Mouse (Mus musculus) monocyte, adult 5-6 weeks (primary cell): ENCODE results near the gene Baz1a. TPM values are rescaled to one million over a fixed set of nuclear protein-coding genes. Genes with fewer than 3 reads are reported as not detected.
"Not testable (repeated sequence)": the region's sequence is repeated elsewhere in the genome, so short reads cannot be mapped to it uniquely, and the experiment has no call there.

Experiments used
- ATAC-seq: fragments of 153-309, 156-312 bp; replicated peaks from 2 replicates; pipeline ENCODE4 v1.8.0; 2017; ENCODE audit warnings: mild to moderate bottlenecking; ENCODE audit not compliant: low TSS enrichment, insufficient number of reproducible peaks, severe bottlenecking, poor library complexity, low FRiP score
- total RNA-seq: library from RNA; stranded (forward); fragments of 200-1000, 200-491, 200-594 nt; gene quantifications from 3 replicates; pipeline ENCODE4 v1.2.3, GENCODE M21; 2017

Gene Baz1a
- total RNA-seq, 1 experiment from 2014 or later: 114 TPM

DNA sequence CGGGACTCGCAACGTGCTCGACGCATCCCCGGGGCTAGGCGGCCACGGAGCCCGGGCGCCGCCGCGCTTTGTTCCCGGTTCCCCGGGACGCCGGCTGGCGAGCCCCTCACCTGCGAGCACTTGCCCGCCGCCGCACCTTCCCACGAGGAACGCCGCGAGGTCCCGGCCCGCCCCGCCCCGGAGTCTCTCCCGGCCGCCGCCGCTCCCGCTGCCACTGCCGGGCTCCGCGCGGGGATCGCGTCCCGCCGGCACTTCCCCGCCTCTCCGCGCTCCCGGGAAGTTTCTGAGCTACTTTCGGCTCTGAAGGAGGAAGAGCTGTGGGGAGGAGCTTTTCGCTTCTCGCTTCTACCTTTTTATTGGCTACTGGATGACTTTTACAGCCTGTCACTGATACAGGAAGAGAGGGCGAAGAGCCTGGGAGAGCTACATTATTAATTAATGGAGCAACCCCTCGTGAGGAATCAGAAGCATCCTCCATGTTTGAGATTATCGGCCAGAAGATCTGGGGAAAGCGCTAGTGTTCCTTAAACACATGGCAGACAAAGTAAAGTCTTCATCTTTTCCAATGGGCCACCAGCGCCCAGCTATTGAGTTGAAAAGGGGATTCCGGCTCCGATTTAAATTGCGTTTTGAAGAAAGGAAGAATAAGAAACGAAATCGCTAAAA, 28.0 kb downstream of the Baz1a start, which contains the start of gene Gm20403:
Gene Gm20403 (minus strand): TSS at position 478 of the 666 bp plus-strand sequence.
- peak; percentile 82 for ATAC-seq

- ATAC-seq: 0 out of 2 replicates have a peak, but pooled peaks have one; percentile 6
Measured at GRCm38 (mm10) chr12:54985257-54986051, 28.7 kb downstream of the Baz1a start.

DNA sequence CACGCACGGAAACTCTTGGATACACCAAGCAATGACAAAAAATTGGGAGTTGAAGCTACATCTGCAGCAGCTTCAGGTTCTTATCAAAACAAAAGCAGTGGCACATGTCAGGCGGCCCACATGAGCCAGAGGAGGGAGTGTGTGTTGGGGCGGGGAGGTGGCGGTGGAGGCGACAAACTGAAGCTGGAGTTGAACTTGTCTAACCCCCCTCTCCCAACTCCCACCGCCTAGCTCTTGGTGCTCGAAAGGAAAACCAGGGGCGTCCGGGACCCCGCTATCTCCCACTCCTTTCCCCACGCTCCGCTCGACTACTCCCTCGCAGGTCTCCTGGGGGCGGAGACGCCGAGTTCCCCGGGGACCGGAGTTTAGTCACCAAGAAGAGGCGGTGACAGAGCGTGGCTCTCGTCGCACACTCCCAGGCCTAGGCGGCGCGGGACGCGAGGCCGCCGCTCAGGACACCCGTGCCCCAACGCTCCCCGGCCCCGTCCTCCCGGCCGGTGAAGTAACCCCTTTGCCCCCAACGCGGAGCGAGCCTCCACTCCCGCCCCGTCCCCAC, 29.4 kb downstream of the Baz1a start:
- peak; percentile 52 for ATAC-seq

- ATAC-seq: no peak
Measured at GRCm38 (mm10) chr12:54982935-54983715, 31.0 kb downstream of the Baz1a start.

GRCm38 (mm10) chr12:54981962-54982361, 32.2 kb downstream of the Baz1a start:
- ATAC-seq: no peak

DNA sequence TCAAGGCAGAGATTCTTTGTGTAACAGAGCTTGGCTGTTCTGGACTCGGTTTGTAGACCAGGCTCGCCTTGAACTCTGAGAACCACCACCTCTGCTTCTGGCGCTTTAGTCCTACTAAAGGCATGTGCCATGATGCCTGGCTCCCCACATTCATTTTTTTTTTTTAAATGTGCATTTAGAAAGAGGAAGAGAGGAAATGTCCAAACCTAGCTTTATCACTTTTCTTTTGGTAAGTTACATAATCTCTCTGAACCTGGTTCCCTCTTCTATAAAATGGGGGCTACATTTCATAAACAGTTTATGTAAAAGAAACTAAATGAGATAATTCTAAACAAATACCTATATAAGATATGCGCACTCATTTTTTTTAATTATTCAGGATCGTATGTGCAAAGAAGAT, 33.2 kb downstream of the Baz1a start:
- ATAC-seq: no peak

GRCm38 (mm10) chr12:54980532-54980931, 33.6 kb downstream of the Baz1a start:
- ATAC-seq: no peak

GRCm38 (mm10) chr12:54969033-54969432, 45.1 kb downstream of the Baz1a start:
- ATAC-seq: no peak

GRCm38 (mm10) chr12:54965532-54966160, 48.5 kb downstream of the Baz1a start:
- ATAC-seq: no peak

DNA sequence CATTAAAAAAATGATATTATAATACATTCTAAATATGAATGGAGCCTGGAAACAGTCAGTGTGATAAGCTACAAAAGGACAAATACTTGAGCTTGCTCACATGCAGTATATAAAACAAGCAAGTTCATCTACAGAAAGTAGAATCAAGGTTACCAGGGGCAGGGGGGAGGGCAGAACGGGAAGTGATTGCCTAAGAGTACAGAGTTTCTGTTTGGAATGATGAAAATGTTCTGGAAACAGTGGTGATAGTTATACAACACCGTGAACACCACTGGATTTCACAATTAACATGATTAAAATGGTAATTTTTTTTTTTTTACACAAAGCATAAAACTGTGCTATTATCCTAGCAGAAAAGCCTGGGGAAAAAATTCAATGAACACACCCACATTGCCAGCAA, 54.6 kb downstream of the Baz1a start:
- ATAC-seq: 0 out of 2 replicates have a peak, but pooled peaks have one; percentile 50

- no peak for ATAC-seq
Measured at GRCm38 (mm10) chr12:54956974-54957373, 57.2 kb downstream of the Baz1a start.

DNA sequence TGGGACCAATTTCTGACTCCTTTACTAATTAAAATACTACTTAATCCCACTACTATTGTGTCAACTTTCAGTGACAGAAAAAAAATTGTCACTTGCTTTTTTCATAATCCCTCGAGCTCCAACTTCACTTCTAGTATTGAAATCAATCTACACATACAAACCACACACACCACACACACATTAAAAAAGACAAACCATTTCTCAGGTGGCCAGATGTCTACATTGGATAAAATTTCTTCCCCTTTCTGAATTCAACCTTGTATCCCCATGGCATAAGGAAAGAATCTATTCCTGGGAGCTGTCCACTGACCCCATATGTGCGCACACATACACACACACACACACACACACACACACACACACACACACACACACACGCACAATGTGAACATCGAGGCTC, 57.7 kb downstream of the Baz1a start:
- no peak for ATAC-seq

DNA sequence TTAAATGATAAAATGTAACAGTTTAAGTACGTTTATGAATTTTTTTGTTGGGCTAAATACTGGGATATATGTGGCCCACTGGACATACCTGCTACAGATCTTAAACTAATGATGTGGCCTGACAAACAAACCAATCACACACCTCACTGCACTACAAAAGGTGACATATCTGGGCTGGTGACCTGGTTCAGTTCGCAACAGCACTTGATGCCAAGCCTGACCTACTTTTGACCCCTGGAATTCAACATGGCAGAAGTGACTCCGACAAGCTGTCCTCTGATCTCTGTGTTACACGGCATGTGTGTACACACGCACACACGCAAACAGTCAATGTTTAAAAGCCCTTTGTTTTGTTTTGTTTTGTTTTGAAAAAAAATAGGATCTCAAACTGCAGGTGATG, 68.0 kb downstream of the Baz1a start:
- no peak for ATAC-seq

- ATAC-seq: not testable (repeated sequence)
Measured at GRCm38 (mm10) chr12:54942586-54943157, 71.5 kb downstream of the Baz1a start.

DNA sequence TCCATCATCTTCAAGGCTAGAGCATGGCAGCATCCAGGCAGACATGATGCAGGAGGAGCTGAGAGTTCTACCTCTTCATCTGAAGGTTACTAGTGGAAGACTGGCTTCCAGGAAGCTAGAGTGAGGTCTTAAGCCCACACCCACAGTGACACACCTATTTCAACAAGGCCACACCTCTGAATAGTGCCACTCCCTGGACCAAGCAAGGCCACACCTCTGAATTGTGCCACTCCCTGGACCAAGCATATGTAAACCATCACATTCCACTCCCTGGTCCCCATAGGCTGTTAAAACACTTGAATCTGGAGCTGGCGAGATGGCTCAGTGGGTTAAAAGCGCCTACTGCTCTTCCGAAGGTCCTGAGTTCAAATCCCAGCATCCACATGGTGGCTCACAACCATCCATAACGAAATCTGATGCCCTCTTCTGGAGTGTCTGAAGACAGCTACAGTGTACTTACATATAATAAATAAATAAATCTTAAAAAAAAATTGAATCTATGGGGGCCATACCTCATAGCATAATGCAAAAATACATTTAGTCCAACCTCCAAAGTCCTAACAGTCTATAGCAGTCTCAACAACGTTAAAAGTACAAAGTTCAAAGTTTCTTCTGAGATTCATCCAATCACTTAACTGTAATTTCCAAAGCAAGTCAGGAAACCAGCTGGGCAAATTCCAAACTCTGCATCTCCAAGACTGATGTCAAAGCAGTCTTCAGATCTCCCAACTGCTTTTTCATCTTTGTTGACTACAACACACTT, 76.4 kb downstream of the Baz1a start:
- ATAC-seq: not testable (repeated sequence)

DNA sequence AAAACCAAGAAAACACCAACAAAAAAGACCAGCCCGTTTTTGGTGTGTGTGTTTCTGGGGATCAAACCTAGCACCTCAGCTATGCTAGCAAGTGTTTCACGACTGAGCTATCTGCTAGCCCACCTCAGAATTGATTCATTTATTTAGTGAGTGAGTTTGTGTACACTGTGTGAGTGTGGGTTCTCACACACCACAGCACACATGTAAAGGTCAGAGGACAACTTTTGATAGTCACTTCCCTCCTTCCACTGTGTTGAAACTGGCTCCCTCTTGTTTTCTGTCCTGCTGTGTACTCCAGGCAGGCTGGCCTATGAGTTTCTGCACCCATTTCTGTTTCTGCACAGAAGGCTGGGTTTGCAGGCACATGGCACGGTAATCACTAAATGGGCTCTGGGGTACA, 103.8 kb downstream of the Baz1a start:
- ATAC-seq: no peak

DNA sequence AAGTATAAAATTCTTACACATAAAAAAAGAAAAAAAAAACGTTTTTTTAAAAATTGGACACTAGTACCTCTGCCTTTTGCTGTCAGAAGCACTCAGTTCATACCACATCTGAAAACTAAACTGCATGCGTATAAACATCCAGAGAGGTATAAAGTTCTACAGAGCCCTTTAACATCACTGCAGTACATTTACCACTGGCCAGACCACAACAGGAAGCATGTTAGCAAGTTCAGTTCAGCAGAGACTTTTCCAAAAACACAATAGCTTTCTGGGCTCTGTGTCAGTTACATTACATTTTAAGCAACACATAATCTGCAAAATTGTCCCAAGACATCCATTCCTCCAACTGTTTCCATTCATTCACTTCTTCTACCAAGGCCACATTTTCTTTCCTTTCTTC, 121.6 kb downstream of the Baz1a start:
- ATAC-seq: not testable (repeated sequence)

- ATAC-seq: no peak
Measured at GRCm38 (mm10) chr12:54890426-54890825, 123.7 kb downstream of the Baz1a start.
